Mouse (Mus musculus): Measurements from ENCODE around the gene Ano9. TPM values are rescaled to one million over a fixed set of nuclear protein-coding genes. Genes with fewer than 3 reads are reported as not detected.

Ano9 gene
- polyA plus RNA-seq, 1 experiment from 2014 or later = 8.0 TPM

GRCm38 (mm10) chr7:141070058-141070862 lies 47.3 kb downstream of the Ano9 start:
- ATAC-seq (ENCODE audit: low FRiP score, low TSS enrichment) = peak; percentile 7; the same call in 1 of the 2 replicates
- H3K9me3 ChIP-seq (ENCODE audit: low read length) = no peaks in the 10 kb centered on the region
- under 1% methylated on average over 51 of the region's 51 CpGs for WGBS

DNA sequence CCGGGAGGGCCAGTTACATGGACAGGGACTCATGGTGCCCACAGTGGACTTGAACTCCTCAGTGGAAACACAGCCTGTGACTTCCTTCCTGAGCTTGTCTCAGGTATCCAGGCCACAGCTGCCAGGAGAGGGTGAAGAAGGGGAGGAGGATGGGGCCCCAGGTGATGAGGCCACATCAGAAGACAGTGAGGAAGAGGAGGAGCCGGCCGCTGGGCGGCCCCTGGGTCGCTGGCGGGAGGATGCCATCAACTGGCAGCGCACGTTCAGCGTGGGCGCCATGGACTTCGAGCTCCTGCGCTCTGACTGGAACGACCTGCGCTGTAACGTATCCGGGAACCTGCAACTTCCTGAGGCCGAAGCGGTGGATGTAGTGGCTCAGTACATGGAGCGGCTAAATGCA lies 49.3 kb downstream of the Ano9 start:
- Histone ChIP-seq H3K27ac (ENCODE audit: low read length) (no peak overlapping the region), H3K9ac (replicated peaks; ENCODE audit: low read length) (no peak overlapping the region), H3K4me1 (ENCODE audit: insufficient read depth, low read length) (peaks cover 13% of the 10 kb centered on the region), H3K9me3 (ENCODE audit: low read length) (no peaks in the 10 kb centered on the region), H3K27me3 (ENCODE audit: insufficient read depth, low read length) (peaks cover 19% of the 10 kb centered on the region), H3K4me2 (replicated peaks; ENCODE audit: low read depth, low read length) (no peak overlapping the region), H3K4me3 (ENCODE audit: low read length) (no peak overlapping the region), H3K36me3 (ENCODE audit: insufficient read depth, low read length) (no peaks in the 10 kb centered on the region; the same call in 1 of the 2 replicates)
- 72% methylated on average over 19 of the region's 19 CpGs for WGBS
- no peak for ATAC-seq (ENCODE audit: low FRiP score, low TSS enrichment)

More at GRCm38 (mm10) chr7:141070058-141070862, 47.3 kb downstream of the Ano9 start:
- Histone ChIP-seq H3K9ac (replicated peaks; ENCODE audit: low read length) (peak overlapping the region; percentile 64), H3K4me3 (ENCODE audit: low read length) (peak overlapping the region; percentile 49), H3K4me2 (replicated peaks; ENCODE audit: low read depth, low read length) (peak overlapping the region; percentile 93), H3K36me3 (ENCODE audit: insufficient read depth, low read length) (no peaks in the 10 kb centered on the region; the same call in 1 of the 2 replicates), H3K27ac (ENCODE audit: low read length) (no peak overlapping the region), H3K27me3 (ENCODE audit: insufficient read depth, low read length) (peaks cover 19% of the 10 kb centered on the region), H3K4me1 (ENCODE audit: insufficient read depth, low read length) (peaks cover 13% of the 10 kb centered on the region)

- Histone ChIP-seq H3K9me3 (ENCODE audit: low read length) (no peaks in the 10 kb centered on the region), H3K4me3 (ENCODE audit: low read length) (no peak overlapping the region), H3K36me3 (ENCODE audit: insufficient read depth, low read length) (no peaks in the 10 kb centered on the region; the same call in 1 of the 2 replicates), H3K27ac (ENCODE audit: low read length) (no peak overlapping the region), H3K27me3 (ENCODE audit: insufficient read depth, low read length) (no peaks in the 10 kb centered on the region), H3K4me1 (ENCODE audit: insufficient read depth, low read length) (peaks cover 10% of the 10 kb centered on the region; the same call in 1 of the 2 replicates), H3K9ac (replicated peaks; ENCODE audit: low read length) (no peak overlapping the region), H3K4me2 (replicated peaks; ENCODE audit: low read depth, low read length) (no peak overlapping the region)
- 87% methylated on average over 7 of the region's 7 CpGs for WGBS
- ATAC-seq (ENCODE audit: low FRiP score, low TSS enrichment) = no peak
Measured at GRCm38 (mm10) chr7:141064576-141064975, 53.0 kb downstream of the Ano9 start.

DNA sequence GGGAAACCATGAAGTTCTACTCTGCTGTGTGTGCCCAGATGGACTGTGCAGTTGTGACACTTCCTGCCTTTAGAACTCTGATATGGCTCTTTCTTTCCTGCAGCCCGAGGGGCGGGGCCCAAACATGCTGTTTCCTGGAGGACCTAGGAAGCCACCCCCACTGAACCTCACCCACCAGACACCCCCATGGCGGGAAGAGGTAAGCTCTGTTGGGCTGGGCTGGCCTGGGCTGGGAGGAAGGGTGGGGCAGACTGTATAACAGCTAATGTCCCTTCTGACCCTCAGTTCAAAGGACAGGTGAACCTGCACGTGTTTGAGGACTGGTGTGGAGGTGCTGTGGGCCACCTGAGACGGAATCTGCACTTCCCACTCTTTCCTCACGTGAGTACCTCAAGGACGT lies 53.4 kb downstream of the Ano9 start:
- 78% methylated on average over 7 of the region's 7 CpGs for WGBS
- Histone ChIP-seq H3K36me3 (ENCODE audit: insufficient read depth, low read length) (no peaks in the 10 kb centered on the region; the same call in 1 of the 2 replicates), H3K4me1 (ENCODE audit: insufficient read depth, low read length) (peaks cover 10% of the 10 kb centered on the region; the same call in 1 of the 2 replicates), H3K4me3 (ENCODE audit: low read length) (no peak overlapping the region), H3K9me3 (ENCODE audit: low read length) (no peaks in the 10 kb centered on the region), H3K9ac (replicated peaks; ENCODE audit: low read length) (no peak overlapping the region), H3K27me3 (ENCODE audit: insufficient read depth, low read length) (no peaks in the 10 kb centered on the region), H3K27ac (ENCODE audit: low read length) (no peak overlapping the region), H3K4me2 (replicated peaks; ENCODE audit: low read depth, low read length) (no peak overlapping the region)
- ATAC-seq (ENCODE audit: low FRiP score, low TSS enrichment) = no peak

GRCm38 (mm10) chr7:141063353-141063752 lies 54.3 kb downstream of the Ano9 start:
- 88% methylated on average over 3 of the region's 3 CpGs for WGBS
- Histone ChIP-seq H3K36me3 (ENCODE audit: insufficient read depth, low read length) (no peaks in the 10 kb centered on the region; the same call in 1 of the 2 replicates), H3K4me2 (replicated peaks; ENCODE audit: low read depth, low read length) (no peak overlapping the region), H3K9me3 (ENCODE audit: low read length) (no peaks in the 10 kb centered on the region), H3K27me3 (ENCODE audit: insufficient read depth, low read length) (no peaks in the 10 kb centered on the region), H3K27ac (ENCODE audit: low read length) (no peak overlapping the region), H3K4me3 (ENCODE audit: low read length) (no peak overlapping the region), H3K4me1 (ENCODE audit: insufficient read depth, low read length) (peaks cover 10% of the 10 kb centered on the region; the same call in 1 of the 2 replicates), H3K9ac (replicated peaks; ENCODE audit: low read length) (no peak overlapping the region)
- ATAC-seq (ENCODE audit: low FRiP score, low TSS enrichment) = no peak

DNA sequence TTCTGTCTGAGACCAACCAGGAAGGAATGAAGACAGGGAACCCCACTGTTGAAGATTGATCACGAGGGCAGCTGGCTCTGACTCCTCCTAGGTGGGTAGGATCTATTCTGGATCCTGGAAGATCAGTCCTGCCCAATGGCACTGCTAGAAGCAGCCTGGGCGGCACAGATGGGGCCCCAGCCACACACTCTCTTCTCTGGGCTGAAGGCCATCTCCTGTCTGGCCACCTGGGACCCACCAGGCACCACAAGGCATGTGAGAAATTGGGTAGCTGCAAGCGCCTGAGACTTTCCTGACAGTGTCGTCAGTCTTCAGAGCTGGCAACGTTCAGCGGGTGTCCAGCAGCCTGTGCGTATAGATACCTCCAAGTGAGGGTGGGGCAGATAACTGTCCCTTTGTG lies 55.1 kb downstream of the Ano9 start:
- Histone ChIP-seq H3K4me3 (ENCODE audit: low read length) (no peak overlapping the region), H3K27me3 (ENCODE audit: insufficient read depth, low read length) (no peaks in the 10 kb centered on the region), H3K9me3 (ENCODE audit: low read length) (no peaks in the 10 kb centered on the region), H3K27ac (ENCODE audit: low read length) (no peak overlapping the region), H3K4me1 (ENCODE audit: insufficient read depth, low read length) (peaks cover 10% of the 10 kb centered on the region; the same call in 1 of the 2 replicates), H3K9ac (replicated peaks; ENCODE audit: low read length) (no peak overlapping the region), H3K36me3 (ENCODE audit: insufficient read depth, low read length) (no peaks in the 10 kb centered on the region; the same call in 1 of the 2 replicates), H3K4me2 (replicated peaks; ENCODE audit: low read depth, low read length) (no peak overlapping the region)
- no peak for ATAC-seq (ENCODE audit: low FRiP score, low TSS enrichment)
- WGBS = 85% methylated on average over 7 of the region's 7 CpGs

DNA sequence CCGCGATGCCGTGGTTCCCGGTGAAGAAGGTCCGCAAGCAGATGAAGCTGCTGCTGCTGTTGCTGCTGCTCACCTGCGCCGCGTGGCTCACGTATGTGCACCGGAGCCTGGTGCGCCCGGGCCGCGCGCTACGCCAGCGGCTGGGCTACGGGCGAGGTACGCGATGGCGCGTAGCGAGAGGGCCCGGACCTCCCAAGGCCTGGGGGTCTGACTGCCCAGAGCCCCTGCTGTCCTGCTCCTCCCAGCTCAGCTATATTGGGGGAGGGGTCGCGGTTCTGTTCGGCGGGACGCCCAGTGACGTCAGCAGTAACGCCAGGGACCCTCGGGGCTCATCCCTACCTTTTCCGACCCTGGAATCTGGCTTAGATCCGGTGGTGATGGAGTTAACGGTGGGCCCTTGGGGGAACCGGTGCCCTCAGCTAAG lies 56.3 kb downstream of the Ano9 start:
- no peaks in the 10 kb centered on the region; the same call in 1 of the 2 replicates for H3K36me3 ChIP-seq (ENCODE audit: insufficient read depth, low read length)
- H3K27me3 ChIP-seq (ENCODE audit: insufficient read depth, low read length) = no peaks in the 10 kb centered on the region
- H3K9ac ChIP-seq (replicated peaks; ENCODE audit: low read length) = peak overlapping the region; percentile 77
- H3K9me3 ChIP-seq (ENCODE audit: low read length) = no peaks in the 10 kb centered on the region
- ATAC-seq (ENCODE audit: low FRiP score, low TSS enrichment) = peak; percentile 54
- H3K4me2 ChIP-seq (replicated peaks; ENCODE audit: low read depth, low read length) = peak overlapping the region; percentile 90
- H3K27ac ChIP-seq (ENCODE audit: low read length) = no peak overlapping the region
- under 1% methylated on average over 37 of the region's 37 CpGs for WGBS
- H3K4me3 ChIP-seq (ENCODE audit: low read length) = peak overlapping the region; percentile 58
- H3K4me1 ChIP-seq (ENCODE audit: insufficient read depth, low read length) = peaks cover 10% of the 10 kb centered on the region; the same call in 1 of the 2 replicates

DNA sequence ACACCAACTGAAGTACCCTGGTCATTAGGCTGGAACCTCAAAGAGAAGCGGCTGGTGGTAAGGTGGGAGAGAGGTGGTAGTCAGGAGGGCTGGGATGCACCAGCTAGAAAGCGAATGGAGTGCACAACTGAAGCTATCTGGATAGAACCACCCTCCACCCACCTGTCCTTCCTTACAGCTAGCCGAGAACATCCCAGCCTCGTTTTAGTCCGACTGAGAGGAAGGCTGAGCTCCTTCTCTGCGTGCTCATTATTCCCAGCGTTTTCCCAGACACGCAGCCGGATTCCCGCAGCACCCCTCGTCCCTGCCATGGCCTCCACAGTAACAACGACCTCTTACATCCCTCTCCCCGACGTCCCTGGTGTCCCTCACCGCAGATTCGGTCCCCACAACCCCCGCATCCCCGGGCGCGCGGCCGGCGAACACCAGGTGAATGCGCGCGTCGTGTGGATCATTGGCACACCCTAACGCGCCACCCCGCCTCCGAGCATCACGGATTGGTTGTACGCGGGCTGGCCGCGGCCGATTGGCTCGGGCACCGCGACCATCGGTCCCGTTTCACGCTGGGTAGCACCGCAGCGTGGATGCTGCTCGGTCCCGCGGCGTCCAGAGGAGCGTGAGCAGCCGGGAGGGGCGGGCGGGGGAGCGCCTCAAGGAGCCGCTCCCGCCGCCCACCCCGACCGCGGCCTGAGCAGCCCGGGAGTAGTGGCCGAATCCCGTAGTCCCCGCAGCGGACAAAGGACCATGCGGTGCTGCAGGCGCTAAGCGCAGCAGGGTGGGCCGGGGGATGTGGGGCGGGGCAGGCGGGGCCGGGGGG lies 57.0 kb downstream of the Ano9 start, which contains the start of gene B4galnt4:
B4galnt4 (plus strand) TSS at position 679 of the 817 bp plus-strand sequence.
- Histone ChIP-seq H3K9ac (replicated peaks; ENCODE audit: low read length) (peak within 1 kb of the TSS; percentile 77), H3K4me1 (ENCODE audit: insufficient read depth, low read length) (peaks cover 10% of the 10 kb centered on the region; the same call in 1 of the 2 replicates), H3K9me3 (ENCODE audit: low read length) (no peaks in the 10 kb centered on the region), H3K4me2 (replicated peaks; ENCODE audit: low read depth, low read length) (peak within 1 kb of the TSS; percentile 90), H3K4me3 (ENCODE audit: low read length) (peak within 1 kb of the TSS; percentile 58), H3K36me3 (ENCODE audit: insufficient read depth, low read length) (no peaks in the 10 kb centered on the region; the same call in 1 of the 2 replicates), H3K27me3 (ENCODE audit: insufficient read depth, low read length) (no peaks in the 10 kb centered on the region), H3K27ac (ENCODE audit: low read length) (no peak within 1 kb of the TSS)
- WGBS = 1% methylated on average over 71 of the region's 72 CpGs
- ATAC-seq (ENCODE audit: low FRiP score, low TSS enrichment) = peak; percentile 95

- Histone ChIP-seq H3K4me1 (ENCODE audit: insufficient read depth, low read length) (peaks cover 10% of the 10 kb centered on the region; the same call in 1 of the 2 replicates), H3K27me3 (ENCODE audit: insufficient read depth, low read length) (no peaks in the 10 kb centered on the region), H3K4me2 (replicated peaks; ENCODE audit: low read depth, low read length) (peak overlapping the region; percentile 90), H3K4me3 (ENCODE audit: low read length) (peak overlapping the region; percentile 58), H3K9me3 (ENCODE audit: low read length) (no peaks in the 10 kb centered on the region), H3K9ac (replicated peaks; ENCODE audit: low read length) (peak overlapping the region; percentile 77), H3K36me3 (ENCODE audit: insufficient read depth, low read length) (no peaks in the 10 kb centered on the region), H3K27ac (ENCODE audit: low read length) (no peak overlapping the region)
- ATAC-seq (ENCODE audit: low FRiP score, low TSS enrichment) = peak; percentile 19; the same call in 1 of the 2 replicates
- WGBS = 59% methylated on average over 2 of the region's 2 CpGs
Measured at GRCm38 (mm10) chr7:141059929-141060328, 57.7 kb downstream of the Ano9 start.

Measured in kidney, embryonic 16.5 days (tissue).